Mouse (Mus musculus) T-helper 1 cell (primary cell): ENCODE results near the gene BC048562.

Source experiments
- in situ Hi-C: fragments of 300-600 bp; cut with MboI, MseI; formaldehyde crosslinking; loops from one replicate; pipeline ENCODE4 v1.15.1; 2025; ENCODE audit warnings: high pct_unique_total_duplicates

BC048562 gene

DNA sequence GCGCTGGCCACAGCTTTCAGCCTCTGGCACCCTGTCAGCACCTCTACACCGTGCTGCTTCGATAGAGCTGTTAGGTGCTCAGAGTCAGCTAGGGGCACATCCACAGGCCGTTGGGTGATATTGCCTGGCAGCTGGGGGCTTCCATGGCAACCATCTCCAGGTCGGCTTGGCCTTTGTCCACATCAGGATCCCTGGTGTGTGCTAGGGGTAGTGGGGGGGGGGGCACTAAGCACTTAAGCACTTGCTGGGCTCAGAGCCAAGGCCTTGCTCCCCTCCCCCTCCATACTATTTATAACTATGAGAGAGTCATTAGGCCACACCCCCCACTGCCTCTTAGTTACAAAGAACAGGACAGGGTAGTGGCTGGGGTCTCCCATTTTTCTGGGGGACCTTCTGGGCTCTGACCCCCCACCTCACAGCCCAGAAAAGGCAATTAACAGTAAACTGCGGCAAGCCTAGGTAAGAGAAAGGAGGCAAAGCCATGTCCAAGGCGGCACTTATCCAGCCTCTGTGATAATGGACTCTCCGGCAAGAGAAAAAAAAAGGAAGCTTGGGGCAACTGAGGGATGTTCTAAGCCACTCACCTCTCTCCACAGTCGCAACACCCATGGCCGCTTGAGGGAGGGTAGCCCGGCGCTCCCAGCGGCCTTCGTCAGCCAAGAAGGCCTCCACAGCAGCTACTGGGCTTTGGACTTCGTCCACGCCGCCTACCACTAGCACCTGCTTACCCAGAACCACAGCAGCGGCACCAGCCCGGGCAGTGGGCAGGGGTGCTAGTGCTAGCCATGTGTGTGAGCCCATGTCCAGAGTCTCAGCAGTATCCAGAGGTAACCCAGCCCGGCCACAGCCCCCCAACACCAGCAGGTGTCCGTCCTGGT, 14.2 kb downstream of the BC048562 start:
- in situ Hi-C loops, result no loop called here

DNA sequence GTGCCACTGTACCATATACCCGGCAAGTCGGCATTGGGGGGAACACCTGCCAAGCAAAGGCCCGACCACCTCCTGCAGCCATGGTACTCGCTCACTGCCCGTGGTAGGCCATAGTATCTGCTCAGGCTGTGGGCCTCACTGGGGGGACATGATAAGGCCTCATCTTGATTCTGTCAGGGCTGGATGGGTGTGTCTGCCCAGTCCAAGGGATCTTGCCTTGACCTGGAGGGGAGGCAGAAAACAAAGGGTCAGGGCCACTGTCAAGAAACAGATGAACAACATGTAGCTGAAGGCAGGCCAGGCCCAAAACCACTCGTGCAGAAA, 14.8 kb downstream of the BC048562 start:
- in situ Hi-C loops, result no loop called here

DNA sequence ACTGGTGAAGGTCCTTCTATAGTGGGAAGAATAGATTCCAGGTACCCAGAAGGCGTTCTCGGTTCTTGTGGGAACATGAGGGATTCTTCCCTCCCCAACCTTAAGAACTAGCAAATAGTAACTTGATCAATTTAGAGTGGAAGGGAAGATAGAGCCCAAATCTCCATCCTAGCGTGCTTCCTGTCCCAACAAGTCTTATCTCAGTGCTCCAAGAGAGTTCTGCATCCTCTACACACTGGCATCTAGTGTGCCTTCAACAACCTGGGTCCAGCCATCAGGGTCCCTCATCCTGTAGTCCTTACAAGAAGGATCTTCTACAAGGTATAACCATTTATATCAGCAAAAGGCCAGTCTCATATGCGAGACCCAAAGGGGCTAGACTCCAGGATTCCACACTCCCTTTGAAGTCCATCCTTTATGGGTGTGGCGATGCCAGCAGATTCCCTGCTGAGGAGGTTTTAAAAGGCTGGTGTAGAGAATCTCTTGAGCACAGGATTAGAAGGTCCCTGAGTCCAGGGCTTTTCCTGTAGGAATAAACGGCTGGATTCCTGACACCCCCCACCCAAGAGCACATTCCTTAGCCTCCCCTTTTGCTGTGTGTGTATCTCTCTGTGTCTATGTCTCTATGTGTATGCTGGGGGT, 15.4 kb downstream of the BC048562 start:
- in situ Hi-C loops, result no loop called here

DNA sequence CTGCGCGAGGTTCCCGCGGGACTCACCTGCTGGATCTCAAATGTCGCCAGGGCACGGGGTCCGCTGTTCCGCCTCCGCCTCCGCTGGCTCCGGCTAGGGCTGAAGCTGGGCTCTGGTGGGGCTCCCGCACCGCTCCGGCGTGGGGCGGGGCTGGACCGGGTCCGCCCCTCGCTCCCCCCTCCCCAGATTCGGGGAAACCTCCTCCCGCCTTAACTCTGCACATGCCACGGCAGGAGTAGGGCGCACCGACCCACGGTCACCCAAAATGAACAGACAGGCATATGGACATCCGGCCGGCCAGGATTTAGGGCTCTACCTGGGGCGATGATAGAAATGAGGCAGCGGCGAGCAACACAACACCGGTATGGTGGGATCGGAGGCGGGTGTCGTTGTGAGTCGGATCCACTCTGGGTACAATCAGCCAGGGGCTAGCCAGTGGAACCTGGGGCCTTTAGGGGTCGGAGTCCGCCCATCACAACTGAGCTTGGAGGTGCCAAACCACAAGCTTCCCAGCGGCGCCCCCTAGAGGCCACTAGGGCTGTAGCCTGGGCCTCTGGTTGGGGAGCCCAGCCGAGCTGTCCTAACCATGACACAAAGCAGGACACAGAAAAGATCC, 16.1 kb downstream of the BC048562 start:
- in situ Hi-C loops, result no loop called here

DNA sequence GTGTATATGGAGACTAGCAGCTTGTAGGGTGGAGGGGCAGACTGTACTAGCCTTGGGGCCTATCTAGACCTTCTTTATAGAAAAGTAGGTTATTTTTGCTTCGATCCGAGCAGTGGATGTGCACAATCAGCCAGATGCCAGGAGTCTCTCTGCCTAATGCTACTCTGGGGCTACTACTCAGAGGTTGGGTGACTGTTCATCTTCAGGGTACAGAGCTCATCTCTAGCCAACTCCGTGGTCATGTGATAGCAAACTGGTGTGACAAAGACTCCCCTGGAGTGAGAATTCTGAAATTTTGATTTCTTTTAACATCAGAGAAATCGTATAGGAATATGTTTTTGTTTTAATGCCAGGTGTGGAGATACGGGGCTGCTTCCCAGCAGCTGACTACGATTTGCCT, 16.6 kb downstream of the BC048562 start:
- in situ Hi-C loops, result no loop called here

DNA sequence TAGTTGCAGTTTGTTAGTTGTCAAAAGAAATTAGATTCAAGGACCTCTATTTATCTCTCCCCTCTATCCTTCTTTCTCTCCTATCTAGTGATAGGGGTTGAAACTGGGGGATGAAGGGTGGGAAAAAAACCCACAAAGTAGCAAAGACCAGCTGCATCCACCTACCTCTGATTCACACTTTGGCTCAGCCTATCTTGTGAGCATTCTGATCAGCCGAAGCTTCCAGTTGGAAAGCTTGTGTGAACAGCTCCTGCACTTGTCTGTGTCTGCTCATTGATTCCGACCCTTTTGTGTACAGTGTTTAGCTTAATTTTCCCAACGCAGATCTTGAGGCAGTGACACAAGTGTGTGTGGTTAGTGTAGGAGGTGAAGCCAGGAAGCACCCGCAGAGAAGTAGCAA, 17.2 kb downstream of the BC048562 start:
- in situ Hi-C loops, result no loop called here

DNA sequence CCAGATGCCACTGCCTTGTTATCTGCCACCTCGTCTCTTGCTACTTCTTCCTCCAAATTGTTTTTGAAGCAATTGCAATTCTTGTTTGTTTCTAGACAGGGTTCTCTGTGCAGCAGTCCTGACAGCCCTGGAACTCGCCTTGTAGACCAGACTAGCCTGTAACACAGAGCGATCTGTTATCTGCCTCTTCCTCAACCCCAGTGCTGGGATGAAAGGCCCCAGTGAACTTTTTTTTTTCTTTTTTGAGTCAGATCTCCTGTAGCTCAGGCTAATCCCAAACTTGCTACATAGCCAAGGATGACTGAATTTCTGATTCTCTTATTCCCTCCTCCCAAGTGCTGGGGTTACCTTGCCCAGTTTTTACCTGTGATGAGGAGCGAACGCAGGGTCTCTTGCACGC, 18.1 kb downstream of the BC048562 start:
- in situ Hi-C loops, result no loop called here

DNA sequence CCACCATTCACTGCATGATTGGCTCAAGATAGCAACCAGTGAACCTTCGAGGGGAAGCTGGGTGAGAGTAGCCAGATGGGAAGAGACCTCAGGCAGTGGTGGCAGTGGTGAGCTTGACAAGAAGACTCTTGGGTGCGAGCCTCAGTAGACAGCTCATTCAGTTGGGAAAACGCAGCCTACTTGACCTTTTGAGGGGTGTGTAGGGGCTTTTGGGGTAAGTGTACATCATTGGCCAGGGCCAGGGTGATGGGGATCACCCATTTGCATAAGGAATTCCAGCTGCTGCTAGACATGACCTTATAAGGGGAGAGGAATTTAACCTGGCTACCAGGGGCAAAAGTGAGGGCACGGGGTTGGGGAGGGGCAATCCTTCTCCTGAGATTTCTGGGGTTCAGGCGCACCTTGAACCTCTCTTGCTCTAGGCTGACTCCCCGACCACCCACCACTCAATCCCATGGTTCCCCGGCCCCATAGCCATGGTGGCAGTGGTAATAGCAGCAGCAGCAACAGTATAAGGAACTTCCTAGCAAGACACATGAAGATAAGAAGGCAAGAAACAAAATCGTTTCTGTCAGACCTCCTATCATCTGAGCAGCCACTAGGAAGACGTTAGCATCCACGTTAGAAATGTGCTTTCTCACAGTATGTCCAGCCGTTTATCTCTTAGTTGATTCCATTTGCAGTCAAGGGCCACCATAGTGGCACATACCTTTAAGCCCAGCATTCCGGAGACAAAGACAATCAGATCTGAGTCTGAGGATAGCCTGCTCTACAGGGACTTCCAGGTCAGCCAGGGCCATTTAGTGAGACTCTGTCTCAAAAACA, 19.7 kb downstream of the BC048562 start:
- in situ Hi-C loops, result no loop called here

DNA sequence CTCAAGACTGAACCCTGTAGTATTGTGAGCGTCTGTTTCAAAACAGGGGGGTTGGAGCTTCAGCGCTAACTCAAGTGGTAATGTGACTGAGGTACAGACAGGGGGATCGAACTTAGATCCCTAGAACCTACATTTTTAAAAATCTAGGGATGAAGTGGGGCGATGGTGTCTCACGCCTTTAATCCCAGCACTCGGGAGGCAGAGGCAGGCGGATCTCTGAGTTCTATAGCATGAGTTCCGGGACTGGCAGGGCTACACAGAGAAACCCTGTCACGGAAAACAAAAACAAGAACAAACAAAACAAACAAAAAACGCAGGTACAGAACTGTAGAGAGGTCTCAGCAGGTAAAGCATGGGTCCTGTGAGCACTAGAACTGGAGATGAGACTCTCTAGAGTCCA, 20.7 kb downstream of the BC048562 start:
- in situ Hi-C loops, result no loop called here

DNA sequence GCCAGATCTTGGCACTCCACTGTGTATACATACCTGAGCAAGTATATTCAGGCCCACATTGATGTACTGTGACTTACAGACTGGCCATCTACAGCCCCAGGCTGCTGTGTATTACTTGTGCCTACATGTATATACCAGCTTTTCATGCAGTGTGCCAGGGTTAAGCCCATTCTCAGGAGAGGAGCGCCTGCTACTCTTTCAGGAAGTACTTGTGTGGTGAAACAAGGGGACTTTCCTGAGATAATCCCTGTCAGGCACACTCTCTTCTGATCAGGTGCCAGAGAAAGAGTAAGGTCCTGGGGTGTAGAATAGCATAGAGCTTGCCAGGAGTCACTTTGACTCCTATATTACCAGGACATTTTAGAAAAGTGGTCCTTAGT, 23.6 kb downstream of the BC048562 start:
- in situ Hi-C loops, result no loop called here

DNA sequence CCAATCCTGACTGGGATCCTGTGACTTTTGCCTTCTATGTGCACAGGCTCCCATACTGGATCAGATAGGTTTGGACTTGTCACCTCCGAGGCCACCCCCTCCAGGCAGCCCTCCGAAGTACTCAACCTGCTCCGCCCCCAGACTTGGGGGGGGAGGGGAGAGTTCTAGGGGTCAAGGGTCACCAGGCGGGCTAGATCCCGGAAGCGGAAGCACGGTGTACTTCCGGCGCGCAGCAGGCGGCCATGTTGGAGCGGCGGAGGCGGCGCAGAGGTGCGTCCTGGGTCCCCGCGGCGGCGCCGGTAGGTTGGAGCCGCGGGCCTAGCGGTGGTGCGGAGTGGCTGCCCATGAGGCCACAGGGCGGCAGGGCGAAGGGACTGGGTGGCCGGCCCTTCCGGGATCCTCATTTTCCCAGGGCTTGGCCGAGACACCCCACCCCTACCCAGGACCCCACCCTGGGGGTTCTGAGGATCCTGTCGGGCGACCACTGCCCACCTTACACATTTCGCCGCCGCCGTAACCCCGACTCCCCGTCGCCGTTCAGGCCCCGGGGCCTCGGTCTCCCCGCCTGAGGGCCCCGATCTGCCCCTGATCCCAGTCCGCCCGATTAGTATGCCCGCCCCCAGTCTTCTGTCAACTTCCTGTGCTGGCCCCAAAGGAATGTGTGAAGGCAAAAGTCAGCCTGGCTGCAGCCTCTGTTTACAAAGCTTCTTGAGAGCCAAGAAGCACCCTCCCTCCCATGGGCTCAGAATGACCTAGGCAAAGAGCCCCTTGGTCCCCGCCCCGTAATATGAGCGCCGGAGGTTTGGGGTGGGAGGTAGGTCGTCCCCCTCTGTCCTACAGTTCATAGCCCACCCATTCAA, 24.3 kb downstream of the BC048562 start, which contains the start of gene Ccdc71:
Gene Ccdc71 (plus strand): TSS at position 209 of the 860 bp plus-strand sequence.
- in situ Hi-C loops, result no loop called here

DNA sequence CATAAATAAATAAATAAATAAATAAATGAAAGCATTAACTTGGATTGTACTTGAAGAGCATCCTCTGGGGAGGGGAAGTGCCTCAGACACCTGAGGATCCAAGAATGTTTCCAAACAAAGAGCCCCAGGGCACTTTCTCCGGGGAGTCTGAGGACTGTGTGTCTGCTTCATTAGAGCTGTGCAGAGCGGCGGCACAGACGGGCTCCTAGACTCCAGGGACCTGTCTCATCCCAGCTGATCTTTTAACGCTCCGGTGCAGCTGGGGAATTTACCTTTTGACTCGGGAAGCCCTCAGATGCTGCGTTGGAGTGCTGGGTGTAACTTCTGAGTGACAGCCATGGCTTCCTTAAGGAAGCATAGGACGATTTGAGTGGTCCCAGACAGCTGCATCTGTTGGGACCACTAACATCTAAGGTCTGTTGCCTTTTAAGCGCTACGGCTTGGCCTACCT, 24.9 kb downstream of the BC048562 start, which contains the start of gene Klhdc8b:
Gene Klhdc8b (minus strand): TSS at position 401 of the 451 bp plus-strand sequence.
- in situ Hi-C loops, result no loop called here

DNA sequence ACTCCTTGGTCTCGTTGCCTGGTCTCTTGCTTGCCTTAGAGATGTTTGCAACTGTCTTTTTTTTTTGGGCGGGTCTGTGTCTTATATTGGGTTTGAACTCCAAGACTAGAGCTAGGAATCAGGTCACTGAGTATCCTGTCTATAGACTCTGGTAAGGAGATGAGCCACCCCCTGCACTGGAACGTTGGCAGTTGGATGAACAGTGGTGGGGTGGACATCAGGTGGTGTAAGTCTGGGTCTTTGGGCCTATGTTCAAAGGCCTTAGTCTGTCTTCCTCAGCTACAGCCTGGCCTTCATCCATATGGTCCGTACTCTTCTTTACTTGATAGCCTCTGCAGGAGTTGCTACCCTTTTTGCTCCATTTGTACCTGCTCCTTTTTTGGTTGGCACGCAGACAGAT, 25.4 kb downstream of the BC048562 start:
- in situ Hi-C loops, result no loop called here

DNA sequence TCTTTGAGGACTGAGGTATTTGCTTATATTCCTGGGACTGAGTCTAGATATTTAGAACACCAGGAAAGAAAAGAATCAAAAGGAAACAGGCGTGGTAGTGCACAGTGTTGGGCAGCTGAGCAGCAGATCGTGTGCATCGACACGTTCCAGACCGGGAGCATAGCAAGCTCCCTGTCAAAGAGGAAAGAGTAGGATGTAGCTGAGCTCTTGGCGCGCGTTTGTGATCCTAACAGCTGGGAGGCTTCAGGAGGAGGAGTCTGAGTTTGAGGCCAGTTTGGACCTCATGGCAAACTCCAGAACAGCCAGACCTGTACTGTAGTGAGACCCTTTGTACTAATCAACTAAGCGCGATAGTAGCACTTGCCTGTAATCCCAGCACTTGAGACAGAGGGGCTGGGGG, 25.9 kb downstream of the BC048562 start:
- in situ Hi-C loops, result no loop called here

DNA sequence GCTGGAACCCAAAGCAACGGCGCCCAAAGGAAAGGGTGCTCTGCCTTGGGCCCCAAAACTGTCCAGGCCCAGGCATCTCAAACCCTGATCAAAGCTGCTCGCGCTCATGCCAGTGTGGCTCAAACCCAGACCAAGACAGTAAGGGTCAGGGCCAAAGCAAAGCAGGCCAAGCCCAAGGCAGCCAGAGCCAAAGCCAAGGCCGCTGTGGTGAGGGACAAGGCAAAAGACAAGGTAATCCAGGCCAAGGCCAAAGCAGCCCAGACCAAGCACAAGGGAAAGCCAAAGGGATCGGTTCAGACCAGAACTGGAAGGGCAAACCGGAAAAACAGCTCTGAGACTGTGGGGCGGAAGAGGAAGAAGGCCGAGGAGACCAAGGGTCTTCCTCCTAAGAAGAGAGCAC, 27.4 kb downstream of the BC048562 start:
- in situ Hi-C loops, result no loop called here

DNA sequence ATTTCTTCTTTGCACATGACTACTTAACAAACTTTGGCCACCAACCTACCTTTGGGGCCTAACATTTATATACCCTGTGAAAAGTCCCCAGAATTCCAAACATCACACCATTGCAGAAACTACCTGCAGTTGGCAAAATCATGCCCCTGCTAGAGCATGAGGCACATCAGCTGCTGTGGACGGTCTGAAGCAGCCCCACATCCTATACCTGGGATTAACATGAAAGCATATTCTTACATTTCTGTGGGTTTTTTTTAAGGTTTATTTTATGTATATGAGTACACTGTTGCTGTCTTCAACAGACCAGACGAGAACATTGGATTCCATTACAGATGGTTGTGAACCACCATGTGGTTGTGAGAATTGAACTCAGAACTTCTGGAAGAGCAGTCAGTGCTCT, 29.9 kb downstream of the BC048562 start:
- in situ Hi-C loops, result no loop called here

DNA sequence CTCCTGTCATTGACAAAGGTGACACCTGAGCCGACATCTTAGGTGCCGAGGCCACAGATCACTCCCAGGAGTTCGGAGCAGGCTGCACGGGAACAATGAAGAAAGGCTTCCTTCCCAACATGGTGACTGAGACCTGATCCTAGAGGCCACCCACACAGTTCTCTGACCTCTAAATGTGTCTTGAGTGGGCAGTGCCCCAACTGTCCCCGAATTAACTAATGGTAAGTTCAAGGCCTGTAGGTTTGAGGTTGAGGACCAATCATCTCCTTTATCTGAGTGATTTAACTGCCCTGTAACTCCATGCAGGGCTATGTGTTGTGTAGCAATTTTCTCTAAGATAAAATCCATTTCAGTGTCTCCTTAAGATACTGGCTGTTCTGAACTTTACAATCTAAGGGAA, 33.1 kb downstream of the BC048562 start:
- in situ Hi-C loops, result no loop called here

DNA sequence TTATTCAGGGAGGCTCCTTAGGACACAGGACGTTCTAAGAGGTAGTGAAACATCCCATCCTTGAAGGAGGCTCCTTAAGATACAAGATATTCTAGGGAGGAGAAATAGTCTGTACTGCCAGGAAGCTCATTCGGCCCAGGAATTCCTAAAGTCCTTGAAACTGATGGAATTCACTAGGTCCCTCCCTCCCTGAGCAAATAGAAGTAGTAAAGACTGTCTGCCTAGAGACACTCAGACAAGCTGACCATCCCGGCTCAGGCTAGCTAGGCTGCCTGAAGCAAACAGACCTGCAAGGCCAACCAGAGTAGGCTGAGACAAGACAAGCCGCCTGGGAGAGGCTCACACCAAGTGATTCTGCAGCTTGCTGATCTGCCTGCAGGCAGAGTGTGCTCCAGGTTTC, 33.6 kb downstream of the BC048562 start:
- in situ Hi-C loops, result no loop called here

DNA sequence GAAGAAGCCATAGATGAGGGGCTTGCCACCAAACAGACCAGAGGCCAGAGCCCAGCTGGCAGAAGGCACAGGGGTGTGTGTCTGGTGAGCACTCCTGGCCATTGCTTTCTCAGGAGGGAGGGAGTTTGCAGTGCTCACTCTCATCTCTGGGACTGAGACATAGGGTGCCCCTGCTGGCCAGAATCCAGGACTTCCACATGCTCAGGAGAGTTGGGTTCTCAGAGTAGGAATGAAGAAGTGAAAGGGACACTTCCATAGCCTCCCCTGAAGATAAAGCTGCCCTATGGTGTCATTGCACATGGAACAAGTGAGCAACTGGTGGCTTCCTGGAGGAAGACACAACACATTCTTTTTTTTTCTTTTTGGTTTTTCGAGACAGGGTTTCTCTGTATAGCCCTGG, 38.2 kb downstream of the BC048562 start:
- in situ Hi-C loops, result no loop called here

DNA sequence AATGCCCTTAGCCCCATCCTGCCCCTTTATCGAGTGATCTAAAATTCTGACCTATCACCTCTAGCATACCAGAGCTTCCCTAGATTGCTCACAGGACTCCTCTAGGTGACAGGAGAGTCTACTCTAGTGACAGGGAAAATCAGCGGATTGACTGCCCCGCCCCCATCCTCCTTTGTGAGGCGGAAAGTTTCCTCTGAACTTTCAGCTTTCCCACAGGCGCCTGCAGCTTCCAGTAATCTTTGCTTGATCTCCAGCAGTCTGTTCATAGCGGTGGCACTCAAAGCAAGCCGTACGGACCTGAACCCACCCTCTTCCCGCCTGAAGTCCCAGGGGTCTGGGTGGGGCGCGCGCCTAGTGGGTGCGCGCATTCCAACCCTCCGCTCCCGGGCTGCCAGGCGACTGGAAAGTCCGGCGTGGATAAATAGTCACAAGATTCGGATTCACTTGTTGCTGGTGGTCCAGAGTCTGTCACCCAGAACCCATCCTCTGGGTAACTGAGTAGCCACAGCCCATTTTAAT, 42.4 kb downstream of the BC048562 start:
- in situ Hi-C loops, result no loop called here

DNA sequence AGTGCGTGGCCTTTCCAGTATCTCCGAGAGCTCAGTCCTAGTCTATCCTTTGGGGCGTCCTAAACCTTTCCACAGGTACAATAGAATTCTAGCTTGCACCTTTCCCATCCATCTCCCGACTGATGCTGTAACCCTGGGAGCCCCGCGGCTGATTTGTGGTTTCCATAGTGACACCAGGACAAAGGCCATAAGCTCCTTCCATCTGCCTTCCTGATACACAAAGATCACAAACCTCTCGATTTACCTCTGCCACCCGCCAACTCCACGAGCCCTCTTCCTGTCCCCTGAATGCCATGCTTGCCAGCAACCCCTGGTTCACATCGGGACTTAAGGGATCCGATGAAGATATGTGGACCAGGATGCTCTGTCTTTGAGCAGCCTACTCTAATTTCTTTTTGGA, 43.0 kb downstream of the BC048562 start:
- in situ Hi-C loops, result no loop called here
